Mouse (Mus musculus) megakaryocyte, adult 5-6 weeks (primary cell): ENCODE results near the gene Ehd2. TPM values are rescaled to one million over a fixed set of nuclear protein-coding genes. Genes with fewer than 3 reads are reported as not detected.

Experiments
- ATAC-seq: 2 replicates; pipeline ENCODE4 v1.8.0; 2016; ENCODE audit warnings: mild to moderate bottlenecking, inconsistent platforms; ENCODE audit not compliant: poor library complexity, severe bottlenecking
- total RNA-seq, 2 experiments: library from RNA; stranded (forward) in 1 of 2; stranded (reverse) in 1 of 2; fragments of 153-499, 151-499 nt in 1 of 2; fragments of 221-1000, 200-1000 nt in 1 of 2; gene quantifications; 2 replicates each; pipeline versions ENCODE4 v1.2.3 to v1.2.4; 2015 to 2017

The Ehd2 gene
- total RNA-seq, 2 experiments from 2014 or later, result 0.04 to 0.07 TPM

- ATAC-seq, result peak; percentile 61
Observed at GRCm38 (mm10) chr7:15975904-15976303, 8.5 kb upstream of the Ehd2 start.

- ATAC-seq, result no peak
Observed at GRCm38 (mm10) chr7:15975451-15975850, 8.1 kb upstream of the Ehd2 start.

- ATAC-seq, result peak; percentile 68
Observed at GRCm38 (mm10) chr7:15974712-15975111, 7.3 kb upstream of the Ehd2 start.

GRCm38 (mm10) chr7:15972247-15972646, 4.9 kb upstream of the Ehd2 start:
- no peak for ATAC-seq

GRCm38 (mm10) chr7:15969674-15970073, 2.3 kb upstream of the Ehd2 start:
- no peak for ATAC-seq

- ATAC-seq, result no peak
Observed at GRCm38 (mm10) chr7:15968322-15968721, 955 bp upstream of the Ehd2 start.

- ATAC-seq, result no peak
Observed at GRCm38 (mm10) chr7:15966489-15966888, 878 bp downstream of the Ehd2 start.

GRCm38 (mm10) chr7:15963798-15964652, 3.3 kb downstream of the Ehd2 start:
- ATAC-seq, result no peak

- no peak for ATAC-seq
Observed at GRCm38 (mm10) chr7:15962311-15963288, 4.8 kb downstream of the Ehd2 start.

- ATAC-seq, result no peak
Observed at GRCm38 (mm10) chr7:15961798-15962197, 5.6 kb downstream of the Ehd2 start.

GRCm38 (mm10) chr7:15961239-15961638, 6.1 kb downstream of the Ehd2 start:
- no peak for ATAC-seq

GRCm38 (mm10) chr7:15960691-15961090, 6.7 kb downstream of the Ehd2 start:
- no peak for ATAC-seq

GRCm38 (mm10) chr7:15956143-15956542, 11.2 kb downstream of the Ehd2 start:
- no peak for ATAC-seq

- ATAC-seq, result no peak
Observed at GRCm38 (mm10) chr7:15955509-15955908, 11.9 kb downstream of the Ehd2 start.

GRCm38 (mm10) chr7:15954978-15955443, 12.4 kb downstream of the Ehd2 start:
- peak; percentile 49 for ATAC-seq

GRCm38 (mm10) chr7:15954436-15954835, 12.9 kb downstream of the Ehd2 start:
- ATAC-seq, result no peak

GRCm38 (mm10) chr7:15953307-15954074, 13.9 kb downstream of the Ehd2 start:
- ATAC-seq, result no peak

GRCm38 (mm10) chr7:15952416-15952815, 15.0 kb downstream of the Ehd2 start:
- 0 out of 2 replicates have a peak, but pooled peaks have one; percentile 14 for ATAC-seq

GRCm38 (mm10) chr7:15950008-15950407, 17.4 kb downstream of the Ehd2 start:
- no peak for ATAC-seq

- ATAC-seq, result peak; percentile 11
Observed at GRCm38 (mm10) chr7:15949216-15949790, 18.1 kb downstream of the Ehd2 start.
